Mouse (Mus musculus) layer of hippocampus, adult 9-10 months (tissue): ENCODE data around the gene Hoxa4.

ENCODE experiments used
- DNase-seq: peaks from one replicate; pipeline ENCODE4 v3.0.0; 2022; ENCODE audit warnings: low spot score

Gene Hoxa4

DNA sequence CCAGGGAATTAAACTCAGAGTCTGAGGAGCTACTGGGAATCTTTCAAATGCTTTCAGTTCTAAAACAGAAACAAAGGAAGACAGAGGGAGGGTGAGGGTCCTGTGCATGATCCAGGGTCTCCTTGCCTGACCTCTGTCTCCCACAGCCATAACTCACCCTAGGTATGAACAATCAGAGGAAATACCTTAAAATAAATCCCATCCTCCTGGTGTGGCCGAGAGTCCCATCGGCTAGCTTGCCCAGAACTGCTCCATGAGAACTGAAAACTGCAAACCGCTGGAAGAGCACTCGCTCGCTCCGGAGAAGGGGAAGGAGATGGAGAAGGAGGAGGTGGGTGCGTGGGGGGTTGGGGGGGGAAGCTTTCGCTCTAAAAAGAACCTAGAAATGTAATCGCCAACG lies 11.9 kb downstream of the Hoxa4 start:
- DNase-seq = no peak

DNA sequence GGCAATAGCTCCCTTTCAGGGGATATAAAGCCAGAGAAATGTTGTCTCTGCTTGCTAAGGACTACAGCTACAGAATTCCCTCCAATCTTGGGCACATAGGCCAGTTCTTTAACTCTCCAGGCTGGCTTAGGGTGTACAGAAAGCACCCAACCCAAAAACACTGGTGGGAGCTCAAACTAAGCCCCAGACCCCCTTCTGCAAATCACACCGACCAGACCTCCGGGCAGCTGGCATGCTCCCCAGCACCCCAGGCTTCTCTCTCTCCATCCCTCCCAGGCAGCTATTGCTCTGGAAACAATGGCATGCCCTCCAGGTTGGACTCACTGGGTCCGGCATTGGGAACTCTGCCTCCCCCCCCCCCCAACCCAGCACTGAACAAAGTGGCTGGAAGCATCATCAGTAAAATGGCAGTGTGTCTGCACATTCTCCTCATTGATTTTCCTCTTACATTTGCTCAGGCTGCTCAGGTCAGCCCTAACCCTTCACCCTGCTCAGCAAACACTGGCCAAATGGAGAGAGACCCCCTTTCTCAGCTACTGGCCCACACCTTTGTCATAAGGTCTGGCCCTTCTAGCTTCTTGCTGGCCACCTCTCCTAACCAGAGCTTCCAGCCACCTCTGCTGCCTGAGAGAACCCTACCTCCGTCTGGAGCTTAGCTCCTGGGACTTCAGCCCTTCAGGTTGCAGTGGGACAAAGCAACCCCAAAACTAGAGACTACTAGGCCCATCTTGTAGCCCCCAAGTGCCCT lies 12.5 kb downstream of the Hoxa4 start:
- DNase-seq = no peak

DNA sequence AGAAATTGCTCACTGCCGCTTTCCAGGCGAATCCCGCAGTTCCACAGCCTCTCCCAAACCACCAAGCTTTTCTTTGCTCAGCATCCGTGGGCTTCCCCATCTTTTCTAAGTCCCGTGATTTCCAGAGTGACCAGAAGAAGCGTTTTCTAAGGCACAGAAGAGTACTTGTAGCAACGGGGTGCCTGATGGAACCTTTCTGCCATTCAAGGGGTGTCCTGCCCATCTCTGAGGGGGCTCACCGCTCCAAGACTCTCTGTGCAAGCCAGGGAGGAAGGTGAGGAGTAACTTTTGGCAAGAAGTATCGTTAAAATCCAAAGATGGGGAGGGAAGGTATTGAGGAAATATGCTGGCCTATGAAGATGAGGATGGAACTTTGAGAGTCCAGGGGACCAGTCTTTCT lies 13.7 kb downstream of the Hoxa4 start:
- DNase-seq = no peak

DNA sequence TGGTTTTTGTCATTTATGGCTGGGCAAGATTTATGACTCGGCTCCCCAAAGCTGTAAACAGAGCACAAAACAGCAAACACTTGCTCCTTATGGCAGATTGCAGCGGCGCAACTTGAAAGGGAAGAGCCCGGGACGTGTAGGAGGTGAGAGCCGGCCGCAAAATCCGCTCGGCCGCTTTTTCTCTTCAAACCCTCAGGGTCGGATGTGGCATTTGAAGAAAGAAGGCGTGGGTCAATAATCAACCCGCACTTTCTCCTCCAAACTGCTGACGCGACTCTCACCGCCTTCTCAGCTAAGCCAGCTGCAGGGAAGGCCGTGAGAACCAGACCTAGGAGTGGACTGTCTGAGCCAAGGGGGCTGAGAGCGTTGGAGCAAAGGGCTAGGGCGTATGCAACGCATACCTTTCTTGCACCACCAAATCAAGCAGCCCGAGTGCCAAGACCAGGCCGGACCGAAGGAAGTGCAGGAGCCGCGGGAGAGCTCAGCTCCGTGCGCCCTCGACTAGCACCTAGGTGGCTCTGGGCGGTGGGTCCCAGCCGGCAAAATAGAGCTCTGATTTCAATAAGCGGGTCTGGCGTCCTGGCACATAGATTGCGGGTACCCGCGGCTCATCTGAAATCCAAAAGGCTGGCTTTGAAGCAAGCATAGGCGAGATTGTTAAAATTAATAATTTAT lies 14.4 kb downstream of the Hoxa4 start, which contains the start of gene 5730596B20Rik:
5730596B20Rik (plus strand) TSS at position 438 of the 675 bp plus-strand sequence.
- DNase-seq = no peak

DNA sequence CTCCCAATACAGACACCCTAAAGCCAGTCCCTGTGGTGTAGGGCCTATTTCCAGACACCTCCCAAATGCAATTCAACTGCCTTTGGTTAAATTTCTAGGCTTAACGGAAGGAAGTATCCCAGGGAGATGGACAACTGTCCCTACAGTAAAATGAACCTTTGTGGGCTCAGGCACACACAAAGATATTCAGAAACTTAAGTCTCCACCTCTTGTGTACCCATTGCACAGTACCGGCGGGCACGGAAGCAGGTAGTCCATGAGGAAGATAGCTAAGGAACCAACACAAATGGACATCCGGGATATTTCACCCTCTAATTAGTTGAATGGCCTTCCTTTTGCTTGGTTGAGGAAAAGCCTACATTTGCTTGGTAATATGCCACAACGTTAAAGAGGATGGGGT lies 15.2 kb downstream of the Hoxa4 start:
- DNase-seq = no peak

DNA sequence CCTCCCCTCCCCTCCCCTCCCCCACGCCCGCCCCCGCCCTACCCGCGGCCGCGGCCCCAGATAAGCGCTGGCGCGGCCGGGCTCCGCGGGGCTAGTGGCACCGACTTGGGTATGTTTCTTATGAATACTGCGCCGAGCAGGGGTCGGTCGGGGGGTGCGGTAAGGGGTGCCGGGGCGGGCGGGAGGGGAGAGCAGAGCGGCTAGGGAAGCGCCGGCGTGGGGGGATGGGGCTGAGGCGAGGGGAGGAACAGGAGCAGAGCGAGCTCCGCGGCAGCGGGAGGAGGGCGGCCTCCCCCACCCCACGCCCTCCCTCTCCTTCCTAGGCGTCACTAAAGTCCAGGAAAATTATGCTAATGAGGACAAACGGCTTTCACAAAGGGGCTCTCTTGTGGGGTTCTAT lies 15.7 kb downstream of the Hoxa4 start:
- no peak for DNase-seq

DNA sequence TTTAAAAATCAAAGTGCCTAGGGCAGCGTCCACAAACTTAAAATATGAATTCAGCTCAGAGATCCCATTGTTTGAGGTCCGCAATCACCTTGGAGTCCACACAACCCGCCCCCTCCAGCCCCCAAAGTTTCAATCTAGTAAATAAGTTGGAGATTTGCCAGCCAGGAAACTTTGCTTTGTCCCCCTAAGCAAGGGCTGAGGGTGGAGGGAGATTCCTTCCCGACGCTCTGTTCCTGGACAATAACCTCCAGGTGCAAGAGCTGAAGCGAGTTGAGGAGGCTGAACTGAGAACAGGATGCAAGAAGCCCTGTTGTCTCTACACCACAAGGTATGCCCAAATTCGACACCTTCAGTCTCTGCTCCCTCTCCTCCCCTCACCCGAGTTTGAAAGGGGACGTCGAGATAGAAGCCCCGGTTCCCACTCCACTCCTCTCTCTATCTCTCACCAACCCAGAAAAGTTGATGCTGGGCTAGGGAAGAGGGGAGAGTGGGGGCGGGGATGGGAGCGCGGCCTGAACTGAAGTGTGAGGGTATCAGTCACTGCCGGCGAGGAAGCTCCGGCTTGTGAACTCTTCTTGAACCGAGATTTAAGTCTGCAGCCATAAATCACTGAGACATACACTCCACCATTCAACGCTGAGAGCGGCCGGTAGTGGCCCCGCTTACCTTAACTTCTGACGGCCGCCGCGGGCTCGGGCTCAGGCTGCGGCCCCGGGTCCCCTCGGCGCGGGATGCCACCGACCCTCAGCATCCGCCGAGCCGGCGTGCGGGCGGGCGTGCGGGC lies 16.4 kb downstream of the Hoxa4 start:
- no peak for DNase-seq

DNA sequence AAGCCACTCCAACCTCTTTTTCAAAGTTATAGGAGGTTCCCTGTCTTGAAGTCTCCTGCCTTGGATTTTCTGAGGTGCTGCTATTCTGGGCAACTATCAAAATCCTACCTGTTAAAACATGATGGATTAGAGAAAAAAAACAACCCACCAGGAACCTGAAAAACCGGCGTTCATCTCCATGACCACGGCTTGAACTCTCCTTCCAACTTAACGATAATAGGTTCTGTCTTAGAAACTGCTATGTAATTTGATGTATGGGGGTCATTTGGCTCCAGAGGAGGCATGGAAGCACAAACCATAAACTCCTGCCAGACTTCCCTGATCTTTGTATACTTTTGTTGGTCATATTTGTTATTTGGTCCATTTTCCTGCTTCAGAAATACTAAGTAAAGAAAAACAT lies 17.9 kb downstream of the Hoxa4 start:
- no peak for DNase-seq

DNA sequence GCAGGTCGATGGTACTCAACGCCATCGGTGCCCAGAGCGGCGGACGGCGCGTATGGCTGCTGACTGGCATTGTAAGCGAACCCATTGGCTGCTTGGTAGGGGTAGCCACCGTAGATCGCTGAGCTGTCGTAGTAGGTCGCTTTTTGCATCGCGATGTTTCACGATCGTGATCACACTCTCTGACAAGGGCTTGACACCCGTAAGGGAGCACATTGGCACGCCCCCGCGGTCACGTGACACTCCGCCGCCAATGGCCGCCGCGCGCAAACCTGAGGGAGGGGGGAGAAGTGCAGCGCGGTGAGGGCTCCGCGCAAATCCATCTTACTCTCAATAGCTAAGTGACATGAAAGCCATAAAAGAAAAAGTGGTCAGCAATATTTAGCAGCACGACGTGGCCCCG lies 19.1 kb downstream of the Hoxa4 start:
- no peak for DNase-seq

DNA sequence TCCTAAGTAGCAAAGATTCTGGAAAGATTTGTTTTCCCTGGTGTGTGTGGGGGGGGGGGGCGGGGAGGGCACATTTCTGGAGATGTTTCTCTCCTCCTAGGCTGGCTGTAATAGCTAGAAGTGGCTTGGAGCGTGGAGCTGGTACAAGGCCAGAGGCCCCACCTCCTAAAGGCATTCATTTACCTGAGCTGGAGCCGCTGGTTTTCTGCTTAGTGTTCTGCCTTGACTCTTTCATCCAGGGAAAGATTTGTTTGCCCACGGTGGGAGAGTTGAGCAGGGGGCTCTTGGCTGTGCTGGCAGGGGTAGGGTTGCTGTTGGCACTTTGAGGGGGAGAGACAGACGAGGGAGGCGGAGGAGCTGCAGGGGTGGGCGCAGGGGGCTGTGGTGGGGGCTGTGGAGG lies 19.6 kb downstream of the Hoxa4 start:
- DNase-seq = no peak

DNA sequence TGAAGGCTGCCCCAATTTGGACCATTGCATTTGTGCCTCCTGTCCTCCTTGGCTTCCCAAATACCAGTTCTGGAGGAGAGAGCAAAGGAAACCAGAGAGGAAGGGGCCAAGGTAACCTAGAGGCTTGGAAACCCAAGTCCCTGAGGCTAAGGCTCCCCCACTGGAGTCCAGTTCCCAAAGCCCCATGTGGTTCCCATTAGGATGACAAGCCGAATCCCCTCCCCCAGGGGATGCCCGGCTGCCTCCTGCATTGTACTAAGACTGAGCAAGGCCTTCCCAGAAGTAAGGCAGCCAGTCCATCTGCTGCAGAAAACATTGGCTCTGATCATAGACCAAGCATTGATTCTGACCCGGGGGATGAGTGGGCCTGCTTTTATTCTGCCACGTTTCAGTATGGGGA lies 20.2 kb downstream of the Hoxa4 start:
- no peak for DNase-seq

DNA sequence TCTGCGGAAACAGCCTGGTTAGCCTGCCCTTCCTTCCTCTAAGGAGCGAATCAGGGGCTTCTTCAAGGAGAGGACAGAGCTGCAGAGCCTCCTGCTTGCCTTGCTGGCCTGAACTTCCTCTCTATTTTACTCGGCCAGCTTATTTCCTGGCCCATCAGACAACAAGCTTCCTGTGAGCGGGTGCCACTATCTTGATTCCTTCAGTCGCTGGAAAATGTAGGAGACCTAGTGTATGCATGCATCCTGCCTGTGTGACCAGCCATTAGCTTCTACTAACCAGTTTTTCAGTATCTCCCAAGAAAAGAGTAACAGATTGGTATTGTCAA lies 20.7 kb downstream of the Hoxa4 start:
- no peak for DNase-seq

DNA sequence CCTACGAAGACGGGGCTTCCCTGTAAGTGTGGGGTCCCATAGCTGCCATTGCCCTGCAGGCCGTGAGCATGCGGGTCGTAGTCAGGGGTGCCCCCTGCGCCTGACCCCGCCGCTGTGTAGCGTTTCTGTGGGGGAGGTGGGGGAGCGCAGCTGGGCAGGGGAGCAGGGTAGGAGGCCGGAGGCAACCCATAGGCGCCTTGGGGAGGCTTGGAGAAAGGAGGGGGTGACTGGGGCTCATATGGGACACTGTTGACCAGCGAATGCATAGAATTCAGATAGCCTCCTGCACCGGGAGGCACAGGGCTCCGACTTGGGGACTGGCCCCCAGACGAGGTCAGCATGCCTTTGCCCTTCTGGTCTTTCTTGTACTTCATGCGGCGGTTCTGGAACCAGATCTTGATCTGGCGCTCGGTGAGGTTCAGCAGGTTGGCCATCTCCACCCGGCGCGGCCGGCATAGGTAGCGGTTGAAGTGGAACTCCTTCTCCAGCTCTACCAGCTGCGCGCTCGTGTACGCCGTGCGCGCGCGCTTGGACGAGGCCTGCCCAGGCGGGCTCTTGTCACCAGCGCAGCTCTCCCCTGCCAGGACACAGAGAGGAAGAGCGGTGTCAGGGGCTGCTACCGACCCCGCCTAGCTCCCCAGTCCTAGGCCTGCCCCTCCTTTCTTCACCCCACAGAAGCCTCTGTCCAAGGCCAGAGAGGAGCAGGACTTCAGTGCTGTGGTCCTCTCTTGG lies 21.2 kb downstream of the Hoxa4 start:
- DNase-seq = no peak

DNA sequence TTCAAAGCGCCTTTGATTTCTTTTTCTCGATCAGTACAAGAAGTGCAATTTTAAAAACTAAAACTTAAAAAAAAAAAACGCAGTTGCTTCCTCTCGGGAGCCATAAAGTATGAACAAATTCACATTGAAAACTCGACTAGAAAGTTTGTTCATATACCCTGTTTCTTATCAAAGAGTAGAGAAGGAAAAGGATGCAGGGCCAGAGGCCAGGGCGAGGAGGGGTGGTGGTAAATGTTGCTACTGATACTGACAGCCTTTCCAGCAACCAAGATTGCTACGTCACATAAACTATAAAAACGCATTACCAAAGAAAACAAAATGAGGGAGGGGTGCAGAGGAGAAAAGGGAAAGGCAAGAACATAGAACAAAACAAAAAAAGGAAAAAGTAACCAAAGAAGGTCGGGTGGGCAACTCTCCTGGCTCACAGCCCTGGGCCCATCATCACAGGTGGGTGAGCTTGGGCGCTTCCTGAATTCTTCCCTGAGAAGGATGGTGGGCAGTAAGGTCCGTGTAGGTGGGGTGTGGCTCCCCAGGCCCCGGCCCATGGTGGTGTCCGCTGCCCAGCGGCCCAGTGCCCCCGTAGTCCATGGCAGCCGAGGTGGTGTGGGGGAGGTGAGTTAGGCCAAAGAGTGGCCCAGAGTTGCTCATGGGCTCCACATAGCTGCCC lies 21.9 kb downstream of the Hoxa4 start:
- no peak for DNase-seq

DNA sequence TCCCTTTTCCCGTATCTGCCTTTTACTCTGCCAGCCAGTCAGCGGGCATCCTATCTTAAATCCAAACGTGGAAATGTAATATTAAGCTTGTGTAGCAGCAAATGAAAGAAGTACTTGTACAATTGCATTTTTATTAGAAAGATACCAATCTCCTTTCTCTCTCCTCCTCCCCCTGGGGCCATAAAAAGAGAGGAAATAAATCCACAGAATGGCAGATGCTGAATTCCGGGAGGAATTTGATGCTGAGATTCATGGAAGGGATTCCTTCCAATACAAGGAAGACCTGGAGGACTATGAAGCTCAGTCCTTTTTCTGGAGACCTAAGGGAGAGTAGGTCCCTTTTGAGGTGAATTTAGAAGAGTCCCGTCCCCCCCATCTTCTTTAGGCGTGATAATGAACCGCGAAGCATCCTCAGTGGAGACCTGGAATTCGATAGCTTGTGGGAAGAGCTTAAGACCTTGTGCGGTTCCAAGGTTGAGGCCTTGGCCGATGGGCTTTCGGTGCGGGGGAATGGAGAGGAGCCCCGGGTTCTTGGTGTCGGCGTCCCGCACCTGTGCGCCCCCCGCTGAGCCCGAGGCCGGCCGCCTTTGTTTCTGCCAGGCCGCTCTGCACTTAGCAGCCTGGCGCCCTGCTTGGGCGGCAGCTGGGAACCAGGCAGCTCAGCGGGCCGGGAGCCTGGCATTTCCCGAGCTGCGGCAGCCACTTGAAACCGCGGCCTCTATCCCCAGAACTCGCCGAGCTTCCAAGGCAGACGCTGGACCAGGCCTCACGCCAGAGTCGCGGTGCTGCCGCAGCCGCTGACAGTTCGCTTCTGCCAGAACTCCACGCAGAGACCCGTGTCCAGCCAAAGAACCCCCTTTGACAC lies 23.1 kb downstream of the Hoxa4 start:
- DNase-seq = no peak

DNA sequence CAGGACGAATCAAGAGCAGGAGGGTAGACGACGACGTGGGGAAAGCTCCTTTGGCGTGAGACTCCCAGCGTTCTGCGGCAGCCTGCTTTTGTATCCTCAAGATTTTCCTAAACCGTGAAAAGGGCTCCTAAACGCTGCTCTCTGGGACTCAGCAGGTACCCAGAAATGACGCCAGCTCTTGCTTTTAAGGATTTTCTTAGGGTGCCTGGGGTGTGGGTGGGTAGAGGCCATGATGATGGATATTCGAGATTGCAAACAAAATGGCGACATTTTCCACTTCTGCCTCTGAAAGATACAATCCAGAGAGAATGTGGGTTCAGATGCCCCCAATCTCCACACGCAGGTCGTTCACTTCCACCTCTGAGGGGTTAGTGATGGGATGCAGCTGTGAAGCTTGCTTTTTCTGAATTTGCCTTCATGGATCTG lies 23.8 kb downstream of the Hoxa4 start:
- no peak for DNase-seq

DNA sequence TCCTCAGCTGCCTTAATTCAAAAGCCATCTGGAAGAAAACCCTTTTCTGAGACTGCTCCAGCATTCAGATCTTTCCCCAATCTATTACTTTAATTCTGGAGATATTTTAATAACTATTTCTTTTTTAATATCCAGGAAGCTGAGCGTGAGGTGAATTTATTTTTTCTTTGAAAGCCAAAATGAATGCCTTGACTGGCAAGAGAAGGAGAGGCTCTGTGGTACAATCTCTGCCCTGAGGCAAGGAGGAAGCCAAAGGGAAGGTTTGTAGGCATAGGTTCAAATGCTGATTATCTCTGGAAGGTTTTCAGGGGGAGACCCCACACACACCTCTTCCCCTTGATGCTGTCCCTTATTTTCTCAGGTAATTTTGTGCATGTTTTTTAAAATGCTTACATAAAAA lies 24.4 kb downstream of the Hoxa4 start:
- no peak for DNase-seq

DNA sequence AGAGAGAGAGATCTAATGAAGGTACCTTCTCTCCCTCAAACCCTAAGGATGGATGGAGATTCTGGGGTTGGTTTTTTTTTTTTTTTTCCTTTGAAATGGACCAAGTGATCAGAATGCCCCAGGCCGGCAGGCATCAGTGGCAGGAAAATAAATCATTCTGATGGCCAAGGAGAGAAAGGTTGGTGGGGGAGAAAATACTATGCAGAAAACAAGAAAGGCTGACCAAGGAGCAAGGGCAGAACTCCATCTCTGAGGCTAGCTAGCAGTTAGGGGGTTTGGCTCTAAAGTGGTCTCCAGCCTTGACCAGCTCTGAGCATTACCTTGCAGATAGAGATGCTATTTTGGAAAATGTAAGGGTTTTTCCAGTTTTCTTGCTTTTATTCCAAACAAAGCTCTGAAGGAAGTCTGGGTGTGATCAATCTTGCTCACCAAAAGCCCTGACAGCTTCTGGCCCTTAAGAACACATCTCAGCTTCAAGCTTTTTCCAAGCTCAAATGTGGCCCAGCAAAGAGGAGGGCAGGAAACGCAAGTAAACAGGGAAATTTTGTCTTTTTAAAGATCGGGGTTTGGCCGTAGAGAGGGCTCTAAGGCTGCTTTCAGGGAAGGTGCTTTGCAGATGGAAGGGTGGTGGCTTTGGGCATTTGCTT lies 25.0 kb downstream of the Hoxa4 start:
- no peak for DNase-seq

DNA sequence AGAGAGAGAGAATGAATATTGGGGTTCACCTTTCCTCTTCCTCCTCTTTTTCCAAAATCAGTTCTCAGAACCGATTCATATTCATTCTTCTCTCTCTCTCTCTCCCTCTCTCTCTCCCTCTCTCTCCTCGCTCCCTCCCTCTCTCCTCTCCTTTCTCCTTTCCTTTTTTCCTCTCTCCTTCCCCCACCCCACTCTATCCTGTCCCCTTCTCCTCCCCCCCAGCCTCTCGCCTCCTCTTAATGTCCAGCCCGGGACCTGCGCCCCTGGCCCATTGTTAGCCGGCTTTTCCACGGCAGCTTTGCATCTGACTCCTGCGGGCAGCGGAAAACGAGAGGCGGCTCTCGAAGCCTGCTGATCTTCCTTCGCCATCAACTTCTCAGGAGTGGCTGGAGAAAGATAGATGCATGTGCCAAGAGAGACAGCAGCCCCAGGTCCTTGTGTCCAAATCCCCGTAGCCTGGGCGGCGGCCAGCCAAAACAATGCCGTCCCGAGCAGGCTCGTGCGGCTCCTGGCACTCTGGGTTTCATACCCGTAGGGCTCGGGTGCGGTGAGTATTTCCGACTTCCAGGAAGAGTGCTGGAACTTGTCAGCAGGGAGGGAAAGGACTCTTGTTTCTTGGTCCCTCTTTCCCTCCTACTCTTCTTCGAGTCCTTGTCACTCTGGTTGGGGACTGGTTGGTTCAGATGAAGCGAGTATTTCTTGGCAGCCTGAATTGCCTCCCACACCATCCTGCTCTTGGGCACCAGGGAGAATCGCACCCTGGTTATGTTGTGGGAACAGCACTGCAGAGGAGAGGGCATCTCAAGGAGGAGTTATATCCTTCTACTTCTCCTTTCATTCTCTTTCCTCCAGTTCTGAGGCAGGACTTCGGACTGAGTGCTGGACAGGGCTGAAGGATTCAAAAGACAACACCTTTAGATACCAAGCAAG lies 25.8 kb downstream of the Hoxa4 start:
- no peak for DNase-seq
